Mouse (Mus musculus): ENCODE measurements around the gene Gsg1l.
A peak's percentile ranks its signal among the peaks of the same experiment; 100 is the strongest.

The Gsg1l gene

GRCm38 (mm10) chr7:125859564-125859963, 222.6 kb downstream of the Gsg1l start:
- no peak for DNase-seq

GRCm38 (mm10) chr7:125847528-125847866, 234.7 kb downstream of the Gsg1l start:
- DNase-seq = no peak

- DNase-seq = no peak
These were observed 235.2 kb downstream of the Gsg1l start for GRCm38 (mm10) chr7:125846866-125847527.

- DNase-seq = no peak
These were observed 236.6 kb downstream of the Gsg1l start for GRCm38 (mm10) chr7:125845611-125846010.

- no peak for DNase-seq
These were observed 244.0 kb downstream of the Gsg1l start for GRCm38 (mm10) chr7:125838078-125838742.

- DNase-seq = no peak
These were observed 248.7 kb downstream of the Gsg1l start for GRCm38 (mm10) chr7:125833471-125833870.

GRCm38 (mm10) chr7:125832767-125833166, 249.4 kb downstream of the Gsg1l start:
- no peak for DNase-seq

- peak; percentile 13 for DNase-seq
These were observed 253.0 kb downstream of the Gsg1l start for GRCm38 (mm10) chr7:125829121-125829666.

GRCm38 (mm10) chr7:125828561-125828960, 253.7 kb downstream of the Gsg1l start:
- no peak for DNase-seq

All from liver (tissue).